In the genomic region with DNA sequence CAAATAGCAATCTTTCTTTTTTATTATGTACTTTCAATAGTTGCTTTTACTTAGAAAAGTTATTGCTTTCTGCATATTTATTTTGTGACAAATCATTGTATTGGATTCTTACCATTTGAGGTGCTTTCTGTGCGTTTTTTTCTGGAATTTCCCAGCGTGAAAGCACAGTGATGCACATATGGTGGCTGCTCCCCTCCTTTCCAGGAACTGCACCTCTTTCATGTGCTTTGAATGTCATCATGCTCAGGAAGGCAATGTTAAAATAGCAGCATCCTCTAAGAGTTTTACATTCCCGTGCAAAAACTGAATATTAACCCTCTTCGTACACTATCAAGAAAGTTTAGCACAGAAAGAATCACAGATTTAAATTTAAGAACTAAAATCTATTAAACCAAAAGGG, we compare ENCODE assay signal across 27 mouse cellular contexts.
"Had no signal": no experiment of that assay in that cellular context is flagged by ENCODE, and none has a peak within 500 bp of the region (broad histone marks: within the 10 kb centered on the region; RNA-seq: fewer than 3 reads in every experiment).

No protein-coding gene starts in this region.

- H3K4me3 ChIP-seq: limb, embryonic 10.5 days; limb, embryonic 12.5 days; limb, embryonic 13.5 days; limb, embryonic 15.5 days; liver, embryonic 12.5 days; liver, embryonic 13.5 days; liver, embryonic 15.5 days; lung, embryonic 15.5 days; megakaryocyte, embryonic 14.5 days; midbrain, embryonic 10.5 days; midbrain, embryonic 12.5 days; midbrain, embryonic 13.5 days; midbrain, embryonic 15.5 days; myocyte had no signal

- H3K27ac ChIP-seq: limb, embryonic 10.5 days; limb, embryonic 12.5 days; limb, embryonic 13.5 days; limb, embryonic 15.5 days; liver, embryonic 12.5 days; liver, embryonic 13.5 days; liver, embryonic 14.5 days; liver, embryonic 15.5 days; lung, embryonic 15.5 days; macrophage; midbrain, embryonic 10.5 days; midbrain, embryonic 12.5 days; midbrain, embryonic 13.5 days; midbrain, embryonic 15.5 days had no signal

- DNase-seq: left cerebral cortex, postnatal 4 days; liver; liver, embryonic 13.5 days; liver, postnatal 0 days; lung, adult 18-20 months; lung, adult 2 months; lung, embryonic 14.5 days; lung, postnatal 10 days; lung, postnatal 14 days; lung, postnatal 36 days; lung, postnatal 4 days; midbrain, embryonic 14.5 days had no signal
